Mouse (Mus musculus): ENCODE measurements around the gene Fkbp9.

DNA sequence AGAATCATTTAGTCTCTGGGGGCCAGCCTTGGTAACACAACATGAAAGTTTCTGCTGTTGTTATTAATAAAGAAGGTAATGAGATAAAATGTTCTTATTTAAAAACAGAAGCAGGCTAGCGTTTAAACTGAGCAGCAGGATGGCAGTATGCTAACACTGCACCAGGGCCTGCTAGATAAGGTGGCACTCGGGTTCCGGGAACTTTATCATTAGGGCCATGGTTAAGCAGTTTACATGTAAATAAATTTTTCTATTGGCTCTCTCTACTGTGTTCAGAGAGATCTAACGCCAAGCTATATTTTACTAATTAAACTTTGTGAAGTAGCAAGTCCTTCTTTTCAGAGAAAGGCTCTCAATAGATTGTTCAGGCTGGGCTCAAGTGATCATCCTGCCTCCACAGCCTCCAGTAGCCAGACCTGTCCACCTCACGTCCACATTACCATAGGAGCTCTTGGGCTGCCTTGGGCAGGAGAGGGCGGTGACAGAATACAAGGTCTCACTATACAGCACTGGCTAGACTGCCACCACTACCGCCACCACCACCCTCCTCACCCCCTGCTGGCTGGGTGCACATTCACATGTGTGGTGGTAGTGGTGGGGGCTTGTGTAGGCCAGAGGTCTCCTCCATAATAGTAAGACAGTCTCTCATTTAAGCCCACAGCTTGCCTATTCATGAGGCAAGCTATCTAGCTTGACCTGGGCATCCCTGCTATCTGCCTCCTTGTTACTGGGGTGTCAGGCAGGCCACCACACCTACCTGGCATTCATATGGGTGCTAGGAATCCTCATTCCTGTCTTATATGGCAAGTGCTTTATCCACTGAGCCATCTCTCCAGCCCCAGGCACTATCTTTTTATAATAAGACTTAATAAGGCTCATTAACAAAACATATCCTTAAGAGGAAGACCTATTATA lies 71.0 kb downstream of the Fkbp9 start:
- TF ChIP-seq POLR2A (IDR thresholded peaks at IDR 0.05; ENCODE audit: control insufficient read depth, low read depth, low read length) (no peak), CTCF (IDR thresholded peaks at IDR 0.05; ENCODE audit: control insufficient read depth, insufficient read depth, insufficient replicate concordance, low read depth, low read length) (no peak)

All from testis, adult 2 months (tissue).